Mouse (Mus musculus): ENCODE results near the gene Mfn2. TPM values are rescaled to one million over a fixed set of nuclear protein-coding genes. Genes with fewer than 3 reads are reported as not detected.
A peak's percentile ranks its signal among the peaks of the same experiment; 100 is the strongest.

Mfn2 gene
- polyA plus RNA-seq, 1 experiment from 2014 or later = 34.6 TPM

GRCm38 (mm10) chr4:147936331-147936954 is 31.9 kb upstream of the Mfn2 start, which contains the start of gene Plod1:
TSS of gene Plod1 (minus strand) at chr4:147936767.
- Histone ChIP-seq H3K9me3 (no peaks in the 10 kb centered on the region), H3K36me3 (peaks cover 8% of the 10 kb centered on the region; the same call in 1 of the 2 replicates), H3K27ac (peak within 1 kb of the TSS; percentile 87), H3K4me2 (peak within 1 kb of the TSS; percentile 78), H3K4me1 (peaks cover 66% of the 10 kb centered on the region), H3K9ac (peak within 1 kb of the TSS; percentile 89), H3K27me3 (no peaks in the 10 kb centered on the region), H3K4me3 (peak within 1 kb of the TSS; percentile 82)
- peak; percentile 54; the same call in 1 of the 2 replicates for ATAC-seq (ENCODE audit: insufficient number of reproducible peaks, insufficient read depth, low FRiP score, low TSS enrichment, low read depth)
- under 1% methylated on average over 51 of the region's 51 CpGs for WGBS

DNA sequence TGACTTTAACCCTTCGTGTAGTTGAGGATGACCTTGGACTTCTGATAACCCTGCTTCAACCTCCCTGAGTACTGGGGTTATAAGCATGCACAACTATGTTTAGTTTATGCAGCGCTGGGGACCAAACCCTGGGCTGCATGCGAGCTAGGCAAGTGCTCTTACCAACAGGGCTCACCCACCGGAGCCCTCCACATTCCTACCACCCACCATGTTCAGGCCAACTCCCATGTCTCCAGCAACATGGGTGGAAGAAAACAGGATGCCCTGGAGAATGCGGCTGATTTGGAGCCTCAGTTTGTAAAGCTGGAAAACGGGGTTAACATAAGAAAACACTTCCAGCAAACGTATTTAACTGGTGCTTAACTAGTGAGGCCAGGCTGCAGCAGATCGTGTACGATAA is 31.4 kb upstream of the Mfn2 start:
- Histone ChIP-seq H3K4me1 (peaks cover 62% of the 10 kb centered on the region), H3K27me3 (no peaks in the 10 kb centered on the region), H3K4me2 (peak overlapping the region; percentile 78), H3K36me3 (peaks cover 13% of the 10 kb centered on the region), H3K9ac (peak overlapping the region; percentile 89), H3K27ac (peak overlapping the region; percentile 87), H3K4me3 (peak overlapping the region; percentile 82), H3K9me3 (no peaks in the 10 kb centered on the region)
- ATAC-seq (ENCODE audit: insufficient number of reproducible peaks, insufficient read depth, low FRiP score, low TSS enrichment, low read depth) = no peak
- 19% methylated on average over 9 of the region's 9 CpGs for WGBS

DNA sequence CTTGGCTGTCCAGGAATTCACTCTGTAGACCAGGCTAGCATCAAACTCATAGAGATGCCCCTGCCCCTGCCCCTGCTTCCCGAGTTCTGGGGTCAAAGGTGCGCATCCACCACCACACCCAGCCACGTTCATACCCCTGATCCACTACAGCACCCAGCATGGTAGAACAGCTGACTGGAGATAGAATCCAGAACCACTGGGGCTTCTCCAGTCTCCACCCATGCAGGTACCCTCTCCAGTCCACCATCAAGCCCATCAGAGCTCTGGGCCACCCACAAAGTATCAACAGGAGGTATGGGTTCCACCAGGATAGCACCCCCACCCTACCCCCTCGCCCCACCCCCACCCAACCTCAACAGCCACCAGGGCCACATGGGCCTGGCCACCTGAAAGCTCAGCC is 30.1 kb upstream of the Mfn2 start:
- WGBS = 84% methylated on average over 4 of the region's 4 CpGs
- Histone ChIP-seq H3K9me3 (no peaks in the 10 kb centered on the region), H3K4me2 (peak overlapping the region; percentile 19)

GRCm38 (mm10) chr4:147934134-147934533 is 29.6 kb upstream of the Mfn2 start:
- no peak for ATAC-seq (ENCODE audit: insufficient number of reproducible peaks, insufficient read depth, low FRiP score, low TSS enrichment, low read depth)

More for the DNA sequence above, 30.1 kb upstream of the Mfn2 start:
- ATAC-seq (ENCODE audit: insufficient number of reproducible peaks, insufficient read depth, low FRiP score, low TSS enrichment, low read depth) = no peak
- Histone ChIP-seq H3K27ac (no peak overlapping the region), H3K9ac (no peak overlapping the region), H3K27me3 (no peaks in the 10 kb centered on the region), H3K4me1 (peaks cover 54% of the 10 kb centered on the region), H3K4me3 (no peak overlapping the region), H3K36me3 (peaks cover 25% of the 10 kb centered on the region)

GRCm38 (mm10) chr4:147930946-147931345 is 26.4 kb upstream of the Mfn2 start:
- H3K27ac ChIP-seq = no peak overlapping the region
- no peak overlapping the region for H3K4me3 ChIP-seq
- H3K36me3 ChIP-seq = peaks cover 44% of the 10 kb centered on the region
- 95% methylated on average over 14 of the region's 14 CpGs for WGBS
- H3K4me1 ChIP-seq = peaks cover 24% of the 10 kb centered on the region
- no peak overlapping the region for H3K9ac ChIP-seq
- H3K27me3 ChIP-seq = no peaks in the 10 kb centered on the region
- ATAC-seq (ENCODE audit: insufficient number of reproducible peaks, insufficient read depth, low FRiP score, low TSS enrichment, low read depth) = no peak
- no peak overlapping the region for H3K4me2 ChIP-seq
- no peaks in the 10 kb centered on the region for H3K9me3 ChIP-seq

More at GRCm38 (mm10) chr4:147934134-147934533, 29.6 kb upstream of the Mfn2 start:
- H3K9ac ChIP-seq = no peak overlapping the region
- H3K4me2 ChIP-seq = peak overlapping the region; percentile 19; the same call in 1 of the 2 replicates
- no peaks in the 10 kb centered on the region for H3K9me3 ChIP-seq
- no peak overlapping the region for H3K27ac ChIP-seq
- H3K4me3 ChIP-seq = no peak overlapping the region
- peaks cover 49% of the 10 kb centered on the region for H3K4me1 ChIP-seq
- H3K27me3 ChIP-seq = no peaks in the 10 kb centered on the region
- H3K36me3 ChIP-seq = peaks cover 29% of the 10 kb centered on the region
- WGBS = 34% methylated on average over 3 of the region's 3 CpGs

DNA sequence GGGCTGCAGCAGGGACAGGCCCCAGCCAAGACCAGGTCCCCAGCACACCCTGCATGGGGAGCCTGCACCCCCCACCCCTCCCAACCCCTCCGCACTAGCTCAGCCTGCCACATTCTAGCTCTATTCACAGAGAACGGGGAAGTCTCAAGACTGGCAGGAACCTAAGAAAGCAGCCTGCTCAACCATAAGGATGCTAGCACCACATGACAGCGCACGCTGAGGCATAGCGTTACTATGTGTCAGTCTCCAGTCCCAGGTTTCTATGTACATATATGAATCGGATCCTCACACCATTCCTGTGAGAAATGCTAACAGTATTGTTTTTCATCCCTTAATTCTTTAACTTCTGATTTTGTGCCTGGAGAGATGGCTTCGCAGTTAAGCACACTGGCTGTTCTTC is 24.0 kb upstream of the Mfn2 start:
- peaks cover 67% of the 10 kb centered on the region for H3K36me3 ChIP-seq
- no peak overlapping the region for H3K4me2 ChIP-seq
- H3K4me3 ChIP-seq = no peak overlapping the region
- no peaks in the 10 kb centered on the region for H3K9me3 ChIP-seq
- peaks cover 3% of the 10 kb centered on the region for H3K4me1 ChIP-seq
- H3K27ac ChIP-seq = no peak overlapping the region
- WGBS = 63% methylated on average over 7 of the region's 7 CpGs
- H3K9ac ChIP-seq = no peak overlapping the region
- no peak for ATAC-seq (ENCODE audit: insufficient number of reproducible peaks, insufficient read depth, low FRiP score, low TSS enrichment, low read depth)
- H3K27me3 ChIP-seq = no peaks in the 10 kb centered on the region

GRCm38 (mm10) chr4:147928136-147928535 is 23.6 kb upstream of the Mfn2 start:
- no peak overlapping the region for H3K27ac ChIP-seq
- no peak overlapping the region for H3K9ac ChIP-seq
- 15% methylated on average over 9 of the region's 9 CpGs for WGBS
- ATAC-seq (ENCODE audit: insufficient number of reproducible peaks, insufficient read depth, low FRiP score, low TSS enrichment, low read depth) = no peak
- no peaks in the 10 kb centered on the region; the same call in 1 of the 2 replicates for H3K4me1 ChIP-seq
- H3K4me2 ChIP-seq = no peak overlapping the region
- H3K4me3 ChIP-seq = no peak overlapping the region
- H3K27me3 ChIP-seq = no peaks in the 10 kb centered on the region
- no peaks in the 10 kb centered on the region for H3K9me3 ChIP-seq
- H3K36me3 ChIP-seq = peaks cover 71% of the 10 kb centered on the region

DNA sequence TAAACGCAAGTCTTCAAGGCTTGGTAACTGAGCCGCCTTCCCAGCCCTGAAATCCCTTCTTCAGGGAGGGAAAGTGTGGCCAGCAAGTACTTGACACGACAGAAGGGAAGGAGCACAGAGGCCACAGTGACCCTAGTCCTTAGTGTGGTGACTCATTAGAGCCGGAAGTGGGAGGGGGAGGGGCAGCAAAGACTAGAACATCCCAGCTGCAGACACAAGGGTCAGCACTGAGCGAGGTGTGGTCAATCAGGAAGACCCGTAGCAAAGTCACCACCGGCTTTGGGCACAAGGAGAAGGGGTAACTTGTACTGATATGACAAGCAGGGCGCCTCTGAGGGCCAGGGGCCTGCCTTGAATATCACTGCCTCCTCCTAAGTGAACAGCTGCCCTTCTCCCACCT is 23.2 kb upstream of the Mfn2 start:
- H3K36me3 ChIP-seq = peaks cover 76% of the 10 kb centered on the region
- WGBS = 34% methylated on average over 8 of the region's 8 CpGs
- H3K4me3 ChIP-seq = no peak overlapping the region
- H3K4me1 ChIP-seq = no peaks in the 10 kb centered on the region
- no peak overlapping the region for H3K27ac ChIP-seq
- no peak for ATAC-seq (ENCODE audit: insufficient number of reproducible peaks, insufficient read depth, low FRiP score, low TSS enrichment, low read depth)
- H3K4me2 ChIP-seq = no peak overlapping the region
- H3K9ac ChIP-seq = no peak overlapping the region
- H3K27me3 ChIP-seq = no peaks in the 10 kb centered on the region
- no peaks in the 10 kb centered on the region for H3K9me3 ChIP-seq

DNA sequence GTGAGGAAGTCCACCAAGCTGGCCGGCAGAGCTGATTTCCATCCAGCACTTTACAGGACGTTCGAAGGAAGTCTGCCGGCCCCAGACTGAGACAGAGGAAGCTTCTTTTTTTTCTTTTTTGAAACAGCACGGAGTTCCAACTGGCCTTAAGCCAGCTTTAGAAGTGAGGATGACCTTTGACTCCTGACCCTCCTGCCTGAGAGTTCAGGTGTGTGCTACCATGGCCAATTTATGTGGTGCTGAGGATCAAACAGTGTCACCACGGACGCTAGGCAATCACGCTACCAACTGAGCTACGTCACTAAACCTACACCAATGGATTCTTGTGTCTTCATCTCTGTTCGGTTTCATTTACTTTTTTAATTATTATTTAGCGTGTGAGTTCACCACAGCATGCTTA is 17.8 kb upstream of the Mfn2 start:
- Histone ChIP-seq H3K27ac (no peak overlapping the region), H3K4me1 (peaks cover 6% of the 10 kb centered on the region; the same call in 1 of the 2 replicates), H3K4me2 (no peak overlapping the region), H3K36me3 (peaks cover 77% of the 10 kb centered on the region), H3K27me3 (no peaks in the 10 kb centered on the region), H3K9me3 (no peaks in the 10 kb centered on the region), H3K4me3 (no peak overlapping the region), H3K9ac (no peak overlapping the region)
- ATAC-seq (ENCODE audit: insufficient number of reproducible peaks, insufficient read depth, low FRiP score, low TSS enrichment, low read depth) = no peak
- WGBS = 71% methylated on average over 11 of the region's 11 CpGs

GRCm38 (mm10) chr4:147920973-147921372 is 16.5 kb upstream of the Mfn2 start:
- H3K9ac ChIP-seq = no peak overlapping the region
- peaks cover 82% of the 10 kb centered on the region for H3K36me3 ChIP-seq
- no peak for ATAC-seq (ENCODE audit: insufficient number of reproducible peaks, insufficient read depth, low FRiP score, low TSS enrichment, low read depth)
- H3K27ac ChIP-seq = no peak overlapping the region
- WGBS = 28% methylated on average over 10 of the region's 10 CpGs
- no peak overlapping the region for H3K4me3 ChIP-seq
- peak overlapping the region; percentile 18; the same call in 1 of the 2 replicates for H3K4me2 ChIP-seq
- peaks cover 6% of the 10 kb centered on the region; the same call in 1 of the 2 replicates for H3K4me1 ChIP-seq
- no peaks in the 10 kb centered on the region for H3K27me3 ChIP-seq
- no peaks in the 10 kb centered on the region for H3K9me3 ChIP-seq

DNA sequence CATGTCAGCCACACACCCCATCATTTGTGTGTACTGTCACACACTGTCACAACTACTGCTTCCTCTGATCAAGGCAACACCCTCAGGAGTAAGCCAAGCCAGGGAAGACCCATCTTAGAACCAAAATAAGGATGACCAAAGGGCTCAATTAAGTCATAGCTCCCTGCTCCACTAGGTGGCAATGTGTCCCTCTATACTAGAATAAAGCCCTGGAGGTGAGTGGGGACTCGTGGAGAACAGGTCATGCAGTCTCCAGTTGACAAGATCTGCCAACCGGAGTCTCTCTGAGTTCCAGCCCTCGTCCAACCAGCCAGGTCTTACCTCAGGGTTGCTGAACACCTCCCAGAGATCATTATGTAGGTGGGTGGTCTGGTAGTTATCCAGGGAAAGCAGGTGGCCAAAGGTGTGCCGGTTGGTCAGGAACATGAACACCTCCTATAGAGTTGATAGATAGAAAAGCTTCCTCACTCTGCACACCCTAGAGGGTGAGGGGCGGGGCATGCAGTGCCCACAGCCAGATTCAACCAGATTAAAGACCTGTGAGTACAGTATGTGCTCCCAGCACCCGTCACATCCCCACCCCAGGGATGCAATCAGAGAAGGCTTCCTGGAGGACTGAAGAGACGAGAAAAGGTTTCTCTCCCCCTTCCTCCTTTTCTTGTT is 14.1 kb upstream of the Mfn2 start:
- WGBS = 50% methylated on average over 7 of the region's 7 CpGs
- no peak for ATAC-seq (ENCODE audit: insufficient number of reproducible peaks, insufficient read depth, low FRiP score, low TSS enrichment, low read depth)
- no peak overlapping the region for H3K9ac ChIP-seq
- peaks cover 80% of the 10 kb centered on the region for H3K36me3 ChIP-seq
- H3K4me3 ChIP-seq = no peak overlapping the region
- H3K9me3 ChIP-seq = no peaks in the 10 kb centered on the region
- no peak overlapping the region for H3K27ac ChIP-seq
- H3K4me2 ChIP-seq = no peak overlapping the region
- H3K27me3 ChIP-seq = no peaks in the 10 kb centered on the region
- H3K4me1 ChIP-seq = peaks cover 6% of the 10 kb centered on the region; the same call in 1 of the 2 replicates

DNA sequence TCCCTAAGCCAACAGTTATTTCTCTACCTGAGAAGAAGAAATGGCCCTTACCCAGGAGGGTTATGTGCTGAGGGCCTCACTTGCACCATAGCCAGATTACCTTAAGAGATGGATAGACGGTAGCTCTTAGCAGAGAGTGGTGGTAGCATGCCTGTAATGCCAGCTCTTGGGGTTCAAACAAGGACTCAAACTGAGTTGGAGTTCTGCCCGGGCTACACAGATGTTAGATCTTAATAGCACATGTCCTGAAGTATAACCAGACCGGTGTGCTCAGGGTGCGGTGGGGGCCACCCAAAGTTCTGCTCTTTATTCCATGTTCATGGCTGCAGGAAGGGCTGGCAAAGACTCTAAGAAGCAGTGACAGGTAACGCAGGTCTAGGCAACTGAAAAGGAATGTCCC is 5.0 kb upstream of the Mfn2 start:
- Histone ChIP-seq H3K9me3 (no peaks in the 10 kb centered on the region), H3K4me1 (0 out of 2 replicates have a peak, but pooled peaks cover 4% of the 10 kb centered on the region), H3K4me3 (no peak overlapping the region), H3K36me3 (peaks cover 49% of the 10 kb centered on the region), H3K9ac (no peak overlapping the region), H3K27ac (no peak overlapping the region), H3K27me3 (no peaks in the 10 kb centered on the region), H3K4me2 (no peak overlapping the region)
- ATAC-seq (ENCODE audit: insufficient number of reproducible peaks, insufficient read depth, low FRiP score, low TSS enrichment, low read depth) = no peak
- 89% methylated on average over 5 of the region's 5 CpGs for WGBS
